Mouse (Mus musculus) ES-E14 (cell line): Measurements from ENCODE around the gene Gucy1b1. TPM values are rescaled to one million over a fixed set of nuclear protein-coding genes. Genes with fewer than 3 reads are reported as not detected.

Experiments used
- DNase-seq: peaks from one replicate; pipeline ENCODE4 v3.0.0-alpha.2; 2013; ENCODE audit warnings: low read depth, low spot score
- H3K27ac ChIP-seq: 2 replicates; pipeline ENCODE4 v1.5.1; 2012; ENCODE audit warnings: low read depth, mild to moderate bottlenecking, low read length, moderate library complexity, mixed read lengths; ENCODE audit not compliant: poor library complexity, insufficient read depth, severe bottlenecking
- H3K36me3 ChIP-seq: 2 replicates; pipeline ENCODE4 v1.6.1; 2012; ENCODE audit warnings: mild to moderate bottlenecking, low read length, moderate library complexity, mixed read lengths; ENCODE audit not compliant: control insufficient read depth, poor library complexity, insufficient read depth, severe bottlenecking
- H3K4me1 ChIP-seq, 2 experiments: fragments of 150-350 bp in 1 of 2; sonication (generic) in 1 of 2; 2 replicates each; pipeline ENCODE4 v1.6.1; 2012; ENCODE audit warnings: low read length in 2 of 2, mild to moderate bottlenecking in 1 of 2, mixed read lengths in 1 of 2; ENCODE audit not compliant: control insufficient read depth in 2 of 2, insufficient read depth in 2 of 2, poor library complexity in 1 of 2
- H3K4me3 ChIP-seq, 2 experiments: fragments of 150-350 bp in 1 of 2; sonication (generic) in 1 of 2; 2 replicates each; pipeline ENCODE4 v1.5.1; 2012; ENCODE audit warnings: low read length in 2 of 2, low read depth in 1 of 2, mild to moderate bottlenecking in 1 of 2, mixed read lengths in 1 of 2; ENCODE audit not compliant: insufficient read depth in 1 of 2, poor library complexity in 1 of 2, severe bottlenecking in 1 of 2
- H3K9ac ChIP-seq: 2 replicates; pipeline ENCODE4 v1.6.1; 2012; ENCODE audit warnings: low read depth, mild to moderate bottlenecking, low read length, mixed read lengths; ENCODE audit not compliant: poor library complexity, insufficient read depth, severe bottlenecking
- H3K9me3 ChIP-seq: fragments of 150-350 bp; sonication (generic); 2 replicates; pipeline ENCODE4 v1.6.1; 2012; ENCODE audit warnings: low read depth, mild to moderate bottlenecking, low read length; ENCODE audit not compliant: control insufficient read depth, insufficient read depth
- CHD2 ChIP-seq: IDR thresholded peaks from 2 replicates; pipeline ENCODE4 v1.6.1; 2014; ENCODE audit warnings: mild to moderate bottlenecking, low read depth, low read length, inconsistent platforms
- HCFC1 ChIP-seq: IDR thresholded peaks from 2 replicates; pipeline ENCODE4 v1.6.1; 2012; ENCODE audit warnings: low read length, inconsistent platforms, borderline replicate concordance; ENCODE audit not compliant: insufficient read depth
- MAFK ChIP-seq: IDR thresholded peaks from 2 replicates; pipeline ENCODE4 v1.6.1; 2014; ENCODE audit warnings: mild to moderate bottlenecking, low read depth, low read length, inconsistent platforms; ENCODE audit not compliant: insufficient read depth
- ZC3H11A ChIP-seq: IDR thresholded peaks from 2 replicates; pipeline ENCODE4 v1.6.1; 2012; ENCODE audit warnings: low read depth, mild to moderate bottlenecking, inconsistent platforms, low read length, borderline replicate concordance
- ZNF384 ChIP-seq: IDR thresholded peaks from 2 replicates; pipeline ENCODE4 v1.6.1; 2012; ENCODE audit warnings: low read depth, low read length, inconsistent platforms
- in situ Hi-C, 2 experiments: fragments of 600-800 bp; cut with MboI; formaldehyde crosslinking; loops; one replicate each; pipeline ENCODE4 v1.15.1; 2025; ENCODE audit warnings: low sequenced_read_pairs in 2 of 2, inconsistent platforms in 1 of 2; ENCODE audit not compliant: unreplicated experiment in 2 of 2
- total RNA-seq: library from RNA; depleted of rRNA; stranded (reverse); fragments of 300-350 nt; gene quantifications from 2 replicates; pipeline ENCODE4 v1.2.3, GENCODE M21; 2012

Gucy1b1 gene
- total RNA-seq, 1 experiment = 0.49 TPM

DNA sequence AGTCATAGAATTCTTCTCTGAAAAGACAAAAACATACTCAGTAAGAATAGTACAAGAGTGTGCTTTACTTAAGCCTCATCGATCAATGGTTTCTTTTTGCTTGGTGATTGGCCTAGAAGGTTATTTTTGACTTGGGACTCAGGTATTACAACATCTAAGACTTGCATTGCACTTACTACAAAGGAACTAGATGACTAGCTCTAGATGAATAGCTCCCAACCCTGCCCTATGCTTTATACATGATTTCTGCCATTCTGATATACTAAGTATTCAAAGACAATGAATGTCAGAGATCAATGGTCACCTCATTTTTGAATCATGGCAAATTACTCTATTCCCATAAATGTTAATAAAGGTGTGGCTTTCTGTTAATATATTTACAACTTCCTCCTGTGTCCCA lies 67.5 kb downstream of the Gucy1b1 start:
- Histone ChIP-seq H3K9me3 (no peaks in the 10 kb centered on the region), H3K27ac (no peak overlapping the region), H3K4me1 (no peaks in the 10 kb centered on the region), H3K36me3 (no peaks in the 10 kb centered on the region), H3K9ac (no peak overlapping the region), H3K4me3 (no peak overlapping the region)
- no peak for DNase-seq
- in situ Hi-C loops = no loop called here
- no peak for TF ChIP-seq CHD2
- TF ChIP-seq MAFK = no peak
- no peak for TF ChIP-seq ZNF384
- no peak for TF ChIP-seq ZC3H11A
- TF ChIP-seq HCFC1 = no peak

DNA sequence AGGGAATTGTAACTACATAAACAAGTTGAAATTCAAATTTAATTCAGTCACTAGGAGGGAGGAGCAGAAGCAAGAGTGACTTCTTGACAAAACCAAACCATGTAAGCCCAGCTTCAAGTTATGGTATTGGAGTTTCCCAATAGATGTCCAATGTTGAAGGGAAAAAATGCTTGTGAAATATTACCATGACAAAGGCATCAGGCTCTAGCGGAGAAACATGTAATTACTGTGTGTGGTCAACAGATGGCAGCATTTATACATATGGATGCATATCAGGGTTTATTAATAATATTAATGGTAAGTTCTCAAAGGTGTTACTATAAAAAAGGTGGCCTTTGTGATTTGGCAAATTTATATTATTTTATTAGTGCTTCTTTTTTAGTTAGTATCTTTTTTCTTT lies 78.5 kb downstream of the Gucy1b1 start:
- H3K4me3 ChIP-seq = no peak overlapping the region
- DNase-seq = no peak
- no peaks in the 10 kb centered on the region for H3K36me3 ChIP-seq
- H3K9me3 ChIP-seq = no peaks in the 10 kb centered on the region
- TF ChIP-seq MAFK = no peak
- TF ChIP-seq HCFC1 = no peak
- no peak for TF ChIP-seq ZNF384
- TF ChIP-seq ZC3H11A = no peak
- TF ChIP-seq CHD2 = no peak
- H3K9ac ChIP-seq = no peak overlapping the region
- no peak overlapping the region for H3K27ac ChIP-seq
- no peaks in the 10 kb centered on the region for H3K4me1 ChIP-seq
- in situ Hi-C loops = no loop called here

DNA sequence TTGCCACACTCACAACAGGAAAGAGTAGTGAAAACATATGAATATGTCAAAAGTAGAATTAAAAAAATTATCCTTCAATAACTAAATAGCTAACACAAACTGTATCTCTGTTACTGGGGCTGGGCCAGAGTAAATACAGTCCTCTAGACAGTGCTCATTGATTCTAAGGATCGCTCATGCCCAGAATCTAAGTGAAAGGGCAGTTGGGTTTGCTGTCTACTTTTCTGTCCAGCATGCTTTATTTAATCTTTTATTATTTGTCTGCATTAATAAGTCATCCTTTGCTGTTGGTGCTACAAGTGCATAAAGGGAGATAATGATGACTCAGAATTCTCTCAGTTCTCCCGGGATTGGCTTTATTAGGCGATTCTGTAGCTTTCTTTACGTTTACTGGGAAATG lies 79.1 kb downstream of the Gucy1b1 start:
- H3K27ac ChIP-seq = no peak overlapping the region
- in situ Hi-C loops = no loop called here
- no peak overlapping the region for H3K9ac ChIP-seq
- no peak for TF ChIP-seq ZNF384
- DNase-seq = no peak
- H3K4me3 ChIP-seq = no peak overlapping the region
- H3K36me3 ChIP-seq = no peaks in the 10 kb centered on the region
- H3K9me3 ChIP-seq = no peaks in the 10 kb centered on the region
- H3K4me1 ChIP-seq = no peaks in the 10 kb centered on the region

DNA sequence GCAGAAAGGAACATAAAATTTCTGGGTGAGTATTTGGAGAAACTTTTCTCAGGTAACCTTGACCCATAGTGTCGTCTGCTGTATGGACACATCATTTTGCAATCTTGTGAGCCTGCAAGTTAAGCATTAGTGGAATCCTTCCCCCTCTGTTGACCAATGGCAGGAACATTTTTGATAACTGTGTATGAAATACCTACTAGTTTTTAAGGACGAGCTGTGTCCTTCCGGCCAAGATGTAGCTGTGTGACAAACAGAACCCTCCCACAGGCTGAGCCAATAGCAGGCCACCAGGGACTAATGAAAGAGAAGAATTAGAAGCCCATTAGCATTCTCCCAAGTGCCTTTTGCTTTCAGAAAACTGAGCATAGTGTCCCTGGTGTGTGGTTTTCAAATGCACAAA lies 84.0 kb downstream of the Gucy1b1 start:
- no peaks in the 10 kb centered on the region for H3K4me1 ChIP-seq
- DNase-seq = no peak
- in situ Hi-C loops = no loop called here
- no peaks in the 10 kb centered on the region for H3K9me3 ChIP-seq
- H3K4me3 ChIP-seq = no peak overlapping the region
- no peak overlapping the region for H3K27ac ChIP-seq
- H3K9ac ChIP-seq = no peak overlapping the region
- TF ChIP-seq CHD2 (no peak), HCFC1 (no peak), ZNF384 (no peak), ZC3H11A (no peak), MAFK (no peak)
- no peaks in the 10 kb centered on the region for H3K36me3 ChIP-seq

DNA sequence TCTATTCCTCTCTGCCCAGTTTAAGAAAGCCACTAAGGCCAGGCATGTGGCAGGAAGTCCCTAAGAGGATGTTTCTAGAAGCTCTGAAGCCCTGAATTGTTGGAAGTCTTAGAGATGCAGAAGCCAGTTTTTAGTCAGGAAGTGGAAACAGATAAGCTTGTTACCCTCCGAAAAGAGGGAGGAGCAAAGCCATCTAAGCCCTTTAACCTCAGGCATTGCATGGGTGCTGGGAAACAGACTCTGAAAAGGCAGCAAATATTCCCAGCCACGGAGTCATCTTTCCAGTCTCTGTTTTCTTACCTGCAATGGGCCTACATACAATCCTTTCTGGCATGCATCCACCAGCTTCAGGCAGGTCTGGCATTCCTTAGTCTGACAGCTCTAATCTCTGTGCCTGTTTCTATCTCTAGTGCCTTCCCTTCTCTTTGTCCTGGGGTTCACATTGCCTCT lies 84.8 kb downstream of the Gucy1b1 start:
- Histone ChIP-seq H3K36me3 (no peaks in the 10 kb centered on the region), H3K9ac (no peak overlapping the region), H3K27ac (no peak overlapping the region), H3K9me3 (no peaks in the 10 kb centered on the region), H3K4me3 (no peak overlapping the region), H3K4me1 (no peaks in the 10 kb centered on the region)
- in situ Hi-C loops = no loop called here
- no peak for DNase-seq
- TF ChIP-seq CHD2 = no peak
- TF ChIP-seq ZNF384 = no peak
- no peak for TF ChIP-seq HCFC1
- no peak for TF ChIP-seq ZC3H11A
- no peak for TF ChIP-seq MAFK
